Mouse (Mus musculus): ENCODE measurements around the gene Tas2r115. TPM values are rescaled to one million over a fixed set of nuclear protein-coding genes. Genes with fewer than 3 reads are reported as not detected.

Tas2r115 gene
- polyA plus RNA-seq (2017; shearing (Covaris generic)): not detected

DNA sequence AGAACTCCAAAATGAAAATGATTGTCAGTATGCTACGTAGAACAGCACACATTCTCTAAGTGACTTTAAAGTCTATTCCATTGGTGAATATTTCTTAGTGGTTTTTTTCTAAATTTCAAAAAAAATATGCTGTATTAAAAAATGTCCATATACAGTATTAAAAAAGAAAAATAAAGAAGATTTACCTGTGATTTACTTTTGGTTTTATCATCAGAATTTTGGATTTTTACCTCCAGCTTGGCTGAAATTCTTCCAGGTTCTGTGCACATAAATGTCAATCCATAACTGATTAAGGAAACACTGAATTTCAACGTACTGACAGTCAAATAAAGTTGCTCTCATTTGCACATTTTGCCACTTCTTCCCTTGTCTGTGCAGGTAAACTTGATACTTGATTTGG, at the start of gene Tas2r115:
Gene Tas2r115 (minus strand): TSS at position 101 of the 400 bp plus-strand sequence.

DNA sequence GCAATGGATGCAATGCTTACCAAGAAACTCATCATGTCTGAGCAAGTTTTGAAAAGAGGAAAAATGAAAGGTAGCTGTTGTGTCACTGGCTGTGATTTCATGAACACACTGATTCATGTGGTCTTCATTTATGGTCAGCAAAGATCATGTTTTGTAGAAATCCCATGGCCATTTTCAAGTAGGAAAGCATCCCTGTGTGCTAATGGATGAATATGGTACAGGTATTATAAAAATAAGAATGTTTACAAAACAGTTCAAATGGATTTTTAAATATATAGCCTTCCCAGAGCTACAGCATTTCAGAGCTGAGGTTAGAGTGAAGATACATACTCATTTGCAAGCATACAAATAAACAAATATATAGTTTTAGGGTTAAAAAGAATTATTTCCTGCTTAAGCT, 40.2 kb upstream of the Tas2r115 start, which contains the start of gene Tas2r136:
Gene Tas2r136 (minus strand): TSS at position 101 of the 400 bp plus-strand sequence.

DNA sequence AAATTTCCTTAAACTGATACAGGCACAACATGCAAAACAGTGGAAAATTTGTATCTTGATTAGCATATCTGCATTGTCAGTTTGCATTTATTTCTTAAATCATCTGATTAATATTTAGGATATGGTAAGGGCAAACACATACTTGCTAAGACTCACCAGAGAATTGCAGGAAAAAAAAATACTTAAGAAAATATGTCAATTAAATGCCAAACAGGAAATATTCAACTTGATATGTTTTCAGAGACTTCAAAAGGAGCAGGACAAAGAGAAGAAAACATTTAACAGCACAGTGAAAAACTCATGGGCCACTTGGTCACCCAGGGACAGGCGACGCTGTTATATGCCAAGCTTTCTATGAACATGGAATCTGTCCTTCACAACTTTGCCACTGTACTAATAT, 24.0 kb upstream of the Tas2r115 start, which contains the start of gene Tas2r102:
Gene Tas2r102 (plus strand): TSS at position 301 of the 400 bp plus-strand sequence.

DNA sequence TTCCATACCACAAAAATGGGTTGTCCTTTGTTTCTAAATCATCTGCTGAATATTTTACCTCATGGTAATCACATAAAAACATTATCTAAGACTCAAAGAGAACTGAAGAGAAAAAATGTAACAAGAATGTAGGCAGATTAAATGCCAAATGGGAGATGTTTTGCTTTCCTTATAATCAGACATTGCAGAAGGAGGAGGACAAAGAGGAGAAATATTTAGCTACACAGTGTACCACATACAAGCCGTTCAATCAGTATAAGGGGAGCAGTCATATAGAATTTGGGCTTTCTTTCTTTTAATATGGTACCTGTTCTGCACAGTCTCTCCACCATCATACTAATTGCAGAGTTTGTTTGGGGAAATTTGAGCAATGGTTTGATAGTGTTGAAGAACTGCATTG, 16.6 kb upstream of the Tas2r115 start, which contains the start of gene Tas2r124:
Gene Tas2r124 (plus strand): TSS at position 301 of the 400 bp plus-strand sequence.

DNA sequence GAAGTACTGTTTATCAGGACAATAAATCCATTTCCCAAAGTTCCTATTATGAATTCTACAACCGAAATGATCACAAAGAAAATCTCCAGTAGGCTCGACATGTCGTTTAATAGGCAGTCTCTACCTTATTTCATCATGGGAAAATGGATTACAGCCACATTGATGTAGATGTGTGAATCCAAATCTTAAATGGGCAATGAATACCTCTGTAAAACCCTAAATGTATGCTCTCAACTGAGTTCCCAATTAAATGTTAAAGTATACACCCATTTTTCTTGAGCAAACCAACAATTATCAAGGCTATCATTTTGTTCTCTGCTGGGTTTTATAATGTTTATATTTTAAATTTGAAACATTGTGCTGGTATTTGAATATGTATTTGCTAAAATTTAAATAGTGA, 26.0 kb downstream of the Tas2r115 start, which contains the start of gene Tas2r122:
Gene Tas2r122 (minus strand): TSS at position 101 of the 400 bp plus-strand sequence.

DNA sequence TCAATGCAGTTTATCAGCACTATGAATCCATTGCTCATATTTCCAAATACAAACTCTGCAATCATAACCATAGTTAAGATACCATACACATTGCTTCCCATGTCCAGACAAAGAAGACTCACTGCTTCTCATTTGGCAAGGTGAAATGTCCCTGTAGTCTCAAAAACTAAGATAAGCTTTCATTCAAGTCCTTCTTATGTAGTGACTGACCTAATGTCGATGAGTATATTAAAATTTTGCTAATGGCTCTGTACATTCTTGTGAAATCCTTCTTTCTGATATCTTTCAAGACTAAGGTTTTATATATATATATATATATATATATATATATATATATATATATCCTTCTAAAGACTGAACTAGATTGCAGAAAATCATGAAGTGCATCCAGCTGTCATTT, 36.9 kb downstream of the Tas2r115 start, which contains the start of gene Tas2r121:
Gene Tas2r121 (minus strand): TSS at position 101 of the 400 bp plus-strand sequence.

Other genes with a start within 250 kb of the Tas2r115 start
- not detected for gene Prh1, start 168.2 kb downstream of the Tas2r115 start, polyA plus RNA-seq (2017; shearing (Covaris generic))
- not detected for gene Prp2, start 142.1 kb downstream of the Tas2r115 start, polyA plus RNA-seq (2017; shearing (Covaris generic))
- gene A630073D07Rik, start 86.5 kb downstream of the Tas2r115 start, polyA plus RNA-seq (2017; shearing (Covaris generic)): not detected
- not detected for gene Tas2r120, start 81.1 kb downstream of the Tas2r115 start, polyA plus RNA-seq (2017; shearing (Covaris generic))
- gene Tas2r121, start 37.0 kb downstream of the Tas2r115 start, polyA plus RNA-seq (2017; shearing (Covaris generic)): not detected
- not detected for gene Tas2r122, start 26.1 kb downstream of the Tas2r115 start, polyA plus RNA-seq (2017; shearing (Covaris generic))
- gene Tas2r124, start 16.7 kb upstream of the Tas2r115 start, polyA plus RNA-seq (2017; shearing (Covaris generic)): not detected
- gene Tas2r102, start 24.1 kb upstream of the Tas2r115 start, polyA plus RNA-seq (2017; shearing (Covaris generic)): not detected
- not detected for gene Tas2r136, start 40.1 kb upstream of the Tas2r115 start, polyA plus RNA-seq (2017; shearing (Covaris generic))
- gene Tas2r117, start 64.8 kb upstream of the Tas2r115 start, polyA plus RNA-seq (2017; shearing (Covaris generic)): not detected
- not detected for gene Tas2r123, start 109.1 kb upstream of the Tas2r115 start, polyA plus RNA-seq (2017; shearing (Covaris generic))
- not detected for gene Tas2r116, start 117.4 kb upstream of the Tas2r115 start, polyA plus RNA-seq (2017; shearing (Covaris generic))
- not detected for gene Tas2r110, start 130.0 kb upstream of the Tas2r115 start, polyA plus RNA-seq (2017; shearing (Covaris generic))
- not detected for gene Tas2r113, start 155.0 kb upstream of the Tas2r115 start, polyA plus RNA-seq (2017; shearing (Covaris generic))
- gene Tas2r125, start 171.6 kb upstream of the Tas2r115 start, polyA plus RNA-seq (2017; shearing (Covaris generic)): not detected
- gene Tas2r129, start 213.1 kb upstream of the Tas2r115 start, polyA plus RNA-seq (2017; shearing (Covaris generic)): not detected
- not detected for gene Tas2r131, start 219.9 kb upstream of the Tas2r115 start, polyA plus RNA-seq (2017; shearing (Covaris generic))
- gene Tas2r109, start 242.9 kb upstream of the Tas2r115 start, polyA plus RNA-seq (2017; shearing (Covaris generic)): not detected

Measured in CD4-positive, CD25-positive, alpha-beta regulatory T cell, adult 9 weeks (primary cell).